In genomic region chr6:108662314-108663240, GRCm38 (mm10) we compare ENCODE assay signal across 10 mouse cellular contexts. TPM values are rescaled to one million over a fixed set of nuclear protein-coding genes. Genes with fewer than 3 reads are reported as not detected.
DNase-seq lines count a peak whose midpoint lies in the region; ATAC-seq and TF ChIP-seq lines count a peak whose summit lies in the region.
"Had no signal": no experiment of that assay in that cellular context is flagged by ENCODE, and none has a peak within 500 bp of the region (broad histone marks: within the 10 kb centered on the region; RNA-seq: fewer than 3 reads in every experiment).

No protein-coding gene starts in this region.

- ATAC-seq in midbrain, embryonic 14.5 days (ENCODE audit: low FRiP score, low TSS enrichment), result no peak
- ATAC-seq in midbrain, embryonic 11.5 days (ENCODE audit: low FRiP score), result no peak
- no peak for ATAC-seq in intestine, postnatal 0 days
- no peak for ATAC-seq in stomach, postnatal 0 days (ENCODE audit: low FRiP score, low TSS enrichment)

- no peaks in the 10 kb centered on the region for H3K27me3 ChIP-seq in heart, adult 2 months (ENCODE audit: control insufficient read depth, insufficient read depth, low read length)
- H3K27me3 ChIP-seq in midbrain, embryonic 14.5 days (ENCODE audit: control insufficient read depth, insufficient read depth, low read length), result peaks cover 15% of the 10 kb centered on the region
- peaks cover 23% of the 10 kb centered on the region for H3K27me3 ChIP-seq in midbrain, embryonic 11.5 days (ENCODE audit: control insufficient read depth, insufficient read depth, low read length)
- no peaks in the 10 kb centered on the region for H3K27me3 ChIP-seq in intestine, postnatal 0 days (replicated peaks; ENCODE audit: control insufficient read depth, insufficient read depth, low read length)
- H3K27me3 ChIP-seq in stomach, postnatal 0 days (ENCODE audit: control insufficient read depth, insufficient read depth, low read length), result no peaks in the 10 kb centered on the region

- peak overlapping the region; percentile 97 for H3K27ac ChIP-seq in heart, adult 2 months
- no peak overlapping the region for H3K27ac ChIP-seq in midbrain, embryonic 14.5 days (replicated peaks; ENCODE audit: low read depth, low read length)
- H3K27ac ChIP-seq in midbrain, embryonic 11.5 days (ENCODE audit: low read depth, low read length), result no peak overlapping the region
- H3K27ac ChIP-seq in intestine, postnatal 0 days (ENCODE audit: low read depth, low read length), result peak overlapping the region; percentile 100
- peak overlapping the region; percentile 49 for H3K27ac ChIP-seq in stomach, postnatal 0 days (replicated peaks)
- H3K27ac ChIP-seq: embryonic facial prominence, embryonic 12.5 days had no signal

- H3K4me1 ChIP-seq in heart, adult 2 months (ENCODE audit: control insufficient read depth, insufficient read depth, low read length), result peaks cover 17% of the 10 kb centered on the region
- H3K4me1 ChIP-seq in midbrain, embryonic 14.5 days (ENCODE audit: control insufficient read depth, insufficient read depth, low read length), result peaks cover 6% of the 10 kb centered on the region; the same call in 1 of the 2 replicates
- peaks cover 8% of the 10 kb centered on the region for H3K4me1 ChIP-seq in midbrain, embryonic 11.5 days (ENCODE audit: control insufficient read depth, insufficient read depth, low read length)
- peaks cover 6% of the 10 kb centered on the region; the same call in 1 of the 2 replicates for H3K4me1 ChIP-seq in intestine, postnatal 0 days (replicated peaks; ENCODE audit: control insufficient read depth, insufficient read depth, low read length)
- peaks cover 2% of the 10 kb centered on the region; the same call in 1 of the 2 replicates for H3K4me1 ChIP-seq in stomach, postnatal 0 days (replicated peaks; ENCODE audit: control insufficient read depth, insufficient read depth)

- peak overlapping the region; percentile 55 for H3K9ac ChIP-seq in heart, adult 2 months (ENCODE audit: low read depth, low read length)
- no peak overlapping the region for H3K9ac ChIP-seq in midbrain, embryonic 14.5 days (replicated peaks; ENCODE audit: low read length)
- no peak overlapping the region for H3K9ac ChIP-seq in midbrain, embryonic 11.5 days (ENCODE audit: low read length)
- H3K9ac ChIP-seq in intestine, postnatal 0 days (ENCODE audit: low read depth, low read length), result peak overlapping the region; percentile 83
- 0 out of 2 replicates have a peak overlapping the region, but pooled peaks have one; percentile 8 for H3K9ac ChIP-seq in stomach, postnatal 0 days (ENCODE audit: low read length)
- H3K9ac ChIP-seq: embryonic facial prominence, embryonic 12.5 days had no signal

- intact Hi-C loops in heart, adult 2 months (cut with DNase I), result loop anchor here (5.0 kb wide), 2 partner anchors 450 to 565 kb away; partner anchors contain the start of gene Itpr1
- intact Hi-C loops in heart, postnatal 25 days (cut with DNase I), result loop anchor here (5.0 to 10.0 kb wide), 2 partner anchors 245 to 428 kb away; no protein-coding TSS in a partner anchor

- peak in 1 of 2 experiments; percentile 12 for DNase-seq in heart, adult 2 months
- no peak for DNase-seq in heart, postnatal 25 days (ENCODE audit: low spot score)
- DNase-seq in midbrain, embryonic 14.5 days, result no peak
- no peak for DNase-seq in midbrain, embryonic 11.5 days (ENCODE audit: low spot score, missing footprints)
- peak; percentile 23 for DNase-seq in stomach, postnatal 0 days (ENCODE audit: low spot score)
- no peak for DNase-seq in thymus, postnatal 14 days
- DNase-seq in thymus, postnatal 10 days (ENCODE audit: low spot score in 2 of 2), result no peak
- DNase-seq: right cerebral cortex, postnatal 4 days had no signal

- no peak for TF ChIP-seq POLR2A in heart, adult 2 months (IDR thresholded peaks at IDR 0.05; ENCODE audit: insufficient read depth, low read depth, low read length)

- peak overlapping the region; percentile 100; the same call in 1 of the 2 replicates for H3K4me2 ChIP-seq in midbrain, embryonic 14.5 days (ENCODE audit: low read length)
- H3K4me2 ChIP-seq in midbrain, embryonic 11.5 days, result no peak overlapping the region
- peak overlapping the region; percentile 82 for H3K4me2 ChIP-seq in intestine, postnatal 0 days (replicated peaks; ENCODE audit: low read depth)
- H3K4me2 ChIP-seq in stomach, postnatal 0 days (replicated peaks; ENCODE audit: low read depth), result peak overlapping the region; percentile 82

- peak; percentile 29; the same call in 1 of the 2 replicates for TF ChIP-seq CTCF in heart, adult 2 months (IDR thresholded peaks at IDR 0.05)
- TF ChIP-seq CTCF in intestine, postnatal 0 days (IDR thresholded peaks at IDR 0.05; ENCODE audit: low read depth), result 0 out of 2 replicates have a peak, but pooled peaks have one; percentile 35
- no peak for TF ChIP-seq CTCF in stomach, postnatal 0 days (IDR thresholded peaks at IDR 0.05; ENCODE audit: low read depth)

- H3K9me3 ChIP-seq in midbrain, embryonic 14.5 days (ENCODE audit: control insufficient read depth, low read length), result no peaks in the 10 kb centered on the region
- H3K9me3 ChIP-seq in midbrain, embryonic 11.5 days (ENCODE audit: control insufficient read depth, low read length), result no peaks in the 10 kb centered on the region
- no peaks in the 10 kb centered on the region for H3K9me3 ChIP-seq in intestine, postnatal 0 days (ENCODE audit: control insufficient read depth)
- no peaks in the 10 kb centered on the region for H3K9me3 ChIP-seq in stomach, postnatal 0 days (ENCODE audit: control insufficient read depth, low read length)
- H3K9me3 ChIP-seq: embryonic facial prominence, embryonic 12.5 days had no signal

- 23% methylated on average over 15 of the region's 15 CpGs for WGBS in heart, adult 2 months
- WGBS in midbrain, embryonic 14.5 days, result 72% methylated on average over 15 of the region's 15 CpGs
- 80% methylated on average over 15 of the region's 15 CpGs for WGBS in midbrain, embryonic 11.5 days
- 40% methylated on average over 15 of the region's 15 CpGs for WGBS in intestine, postnatal 0 days
- 60% methylated on average over 15 of the region's 15 CpGs for WGBS in stomach, postnatal 0 days

- H3K79me2 ChIP-seq in heart, adult 2 months (replicated peaks; ENCODE audit: control insufficient read depth, insufficient read depth, low read length), result no peaks in the 10 kb centered on the region

- no peak for TF ChIP-seq EP300 in heart, adult 2 months (IDR thresholded peaks at IDR 0.05; ENCODE audit: insufficient read depth, low read depth, low read length)
- no peak for TF ChIP-seq EP300 in stomach, postnatal 0 days (optimal IDR thresholded peaks at IDR 0.05)

- H3K36me3 ChIP-seq in heart, adult 2 months (ENCODE audit: control insufficient read depth, insufficient read depth, low read length), result peaks cover 41% of the 10 kb centered on the region
- H3K36me3 ChIP-seq in midbrain, embryonic 14.5 days (ENCODE audit: control insufficient read depth, insufficient read depth, low read length), result no peaks in the 10 kb centered on the region
- no peaks in the 10 kb centered on the region for H3K36me3 ChIP-seq in midbrain, embryonic 11.5 days (ENCODE audit: control insufficient read depth, insufficient read depth, low read length)
- peaks cover 26% of the 10 kb centered on the region for H3K36me3 ChIP-seq in intestine, postnatal 0 days (ENCODE audit: control insufficient read depth, insufficient read depth)
- H3K36me3 ChIP-seq in stomach, postnatal 0 days (ENCODE audit: control insufficient read depth, insufficient read depth, low read length), result peaks cover 6% of the 10 kb centered on the region; the same call in 1 of the 2 replicates
- H3K36me3 ChIP-seq: embryonic facial prominence, embryonic 12.5 days had no signal

- peak overlapping the region; percentile 93 for H3K4me3 ChIP-seq in heart, adult 2 months
- H3K4me3 ChIP-seq in midbrain, embryonic 14.5 days (replicated peaks; ENCODE audit: low read depth, low read length), result no peak overlapping the region
- H3K4me3 ChIP-seq in midbrain, embryonic 11.5 days (ENCODE audit: low read depth, low read length), result no peak overlapping the region
- peak overlapping the region; percentile 69 for H3K4me3 ChIP-seq in intestine, postnatal 0 days (ENCODE audit: low read depth, low read length)
- peak overlapping the region; percentile 72 for H3K4me3 ChIP-seq in stomach, postnatal 0 days (ENCODE audit: low read depth, low read length)

RNA-seq across cellular contexts. Expression of gene Bhlhe40, which starts 2.1 kb away (rescaled TPM):
- 10 to 100 TPM; 31.1 to 64.6 TPM for total RNA-seq in heart, adult 2 months (2021)
- polyA plus RNA-seq in heart, adult 2 months (2012; rRNA removed), result 21.2 and 27.9 TPM in 2 replicates
- 10 to 100 TPM; 30.2 to 62.0 TPM for total RNA-seq in heart, postnatal 25 days (2021)
- 3.8 and 4.6 TPM in 2 replicates for polyA plus RNA-seq in midbrain, embryonic 14.5 days (2014; fragmentation: Nextera tagmentation; extraction: Ambion mirVana)
- 1.7 and 2.1 TPM in 2 replicates for polyA plus RNA-seq in midbrain, embryonic 11.5 days (2014; fragmentation: Nextera tagmentation; extraction: Ambion mirVana)
- polyA plus RNA-seq in intestine, postnatal 0 days (2015; fragmentation: Nextera tagmentation; extraction: Ambion mirVana), result 78.9 and 90.2 TPM in 2 replicates
- 24.8 and 28.7 TPM in 2 replicates for polyA plus RNA-seq in stomach, postnatal 0 days (2015; fragmentation: Nextera tagmentation; extraction: Ambion mirVana)

Comparison
In these comparisons a context has a peak if more than half of its experiments do, and no peak if none do; other contexts are left out.
1. H3K27ac ChIP-seq: peak in heart, adult 2 months (single experiment), intestine, postnatal 0 days (single experiment) and stomach, postnatal 0 days (single experiment); none in midbrain, embryonic 14.5 days (single experiment) and midbrain, embryonic 11.5 days (single experiment).
2. H3K4me3 ChIP-seq: peak in heart, adult 2 months (single experiment), intestine, postnatal 0 days (single experiment) and stomach, postnatal 0 days (single experiment); none in midbrain, embryonic 14.5 days (single experiment) and midbrain, embryonic 11.5 days (single experiment).
3. H3K9ac ChIP-seq: peak in heart, adult 2 months (single experiment), intestine, postnatal 0 days (single experiment) and stomach, postnatal 0 days (single experiment); none in midbrain, embryonic 14.5 days (single experiment) and midbrain, embryonic 11.5 days (single experiment).